Comparison of ENCODE assay signal across 8 mouse cellular contexts in the genomic region with DNA sequence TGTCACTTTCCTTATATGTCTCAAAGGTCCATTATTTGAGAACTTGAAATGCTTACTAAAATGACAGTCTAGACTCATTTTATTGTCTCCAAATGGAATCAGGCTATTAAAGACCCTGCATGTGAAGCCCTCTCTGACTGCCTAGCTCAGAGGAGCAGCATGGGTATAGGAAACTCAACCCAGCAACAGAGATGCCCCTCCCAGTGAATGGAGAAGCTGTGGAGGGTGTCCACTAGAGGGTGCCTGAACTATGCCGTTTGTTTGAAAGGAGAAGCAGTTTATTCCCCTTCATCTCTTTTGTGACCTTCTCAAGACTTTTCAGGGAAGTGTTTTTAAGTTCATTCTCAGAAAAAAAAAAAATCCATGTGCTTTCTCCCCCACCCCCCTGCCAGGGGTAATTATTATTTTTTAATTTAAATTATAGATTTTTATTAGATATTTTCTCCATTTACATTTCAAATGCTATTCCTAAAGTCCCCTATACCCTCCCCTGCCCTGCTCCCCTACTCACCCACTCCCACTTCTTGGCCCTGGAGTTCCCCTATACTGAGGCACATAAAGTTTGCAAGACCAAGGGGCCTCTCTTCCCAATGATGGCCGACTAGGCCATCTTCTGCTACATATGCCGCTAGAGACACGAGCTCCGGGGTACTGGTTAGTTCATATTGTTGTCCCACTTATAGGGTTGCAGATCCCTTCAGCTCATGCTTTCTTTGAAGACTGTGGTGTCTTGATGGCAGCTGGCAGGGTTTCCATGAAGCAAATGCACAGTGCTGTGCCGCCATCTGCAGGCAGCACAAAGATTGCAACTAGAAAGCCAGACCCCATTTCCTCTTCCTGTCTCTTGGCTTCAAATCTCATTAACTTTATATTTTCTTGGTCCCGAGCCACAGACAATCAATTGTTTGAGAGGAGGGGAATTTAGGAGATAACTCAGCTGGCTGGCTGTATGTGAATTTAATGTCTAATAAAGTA. TPM values are rescaled to one million over a fixed set of nuclear protein-coding genes. Genes with fewer than 3 reads are reported as not detected.
DNase-seq lines count a peak whose midpoint lies in the region; ATAC-seq and TF ChIP-seq lines count a peak whose summit lies in the region.

No protein-coding gene starts in this region.

- H3K4me1 ChIP-seq in hindbrain, postnatal 0 days (ENCODE audit: insufficient read depth, low read length): no peaks in the 10 kb centered on the region

- H3K4me3 ChIP-seq in hindbrain, postnatal 0 days (ENCODE audit: low read length): no peak overlapping the region

- 0 out of 2 replicates have a peak overlapping the region, but pooled peaks have one; percentile 21 for H3K4me2 ChIP-seq in hindbrain, postnatal 0 days (ENCODE audit: low read depth, low read length)

- no peaks in the 10 kb centered on the region for H3K36me3 ChIP-seq in hindbrain, postnatal 0 days (ENCODE audit: insufficient read depth, low read length)

- no peaks in the 10 kb centered on the region for H3K27me3 ChIP-seq in hindbrain, postnatal 0 days (ENCODE audit: insufficient read depth, low read length)

- peak; percentile 79 for ATAC-seq in hindbrain, postnatal 0 days
- peak; percentile 91 for ATAC-seq in megakaryocyte-erythroid progenitor cell, adult 5-6 weeks (replicated peaks; ENCODE audit: low FRiP score, low TSS enrichment, poor library complexity, severe bottlenecking)

- no peak overlapping the region for H3K27ac ChIP-seq in hindbrain, postnatal 0 days

- 18% methylated on average over 7 of the region's 7 CpGs for WGBS in hindbrain, postnatal 0 days

- H3K9me3 ChIP-seq in hindbrain, postnatal 0 days (ENCODE audit: low read length): no peaks in the 10 kb centered on the region

- DNase-seq in T-cell, adult 2 months (ENCODE audit: low spot score): peak; percentile 66
- DNase-seq in cerebellum, postnatal 10 days: peak; percentile 87 to 89
- DNase-seq in frontal cortex, postnatal 36 days (ENCODE audit: low spot score in 2 of 2): peak; percentile 75 to 84
- DNase-seq in hindbrain, postnatal 0 days (ENCODE audit: low spot score): peak; percentile 89
- DNase-seq in left cerebral cortex, adult 11 months (ENCODE audit: low spot score): peak; percentile 75
- peak; percentile 85 to 89 for DNase-seq in right cerebral cortex, postnatal 10 days (ENCODE audit: low spot score in 2 of 2)
- peak; percentile 15 for DNase-seq in urinary bladder, postnatal 10 days (ENCODE audit: low spot score)

- no peak overlapping the region for H3K9ac ChIP-seq in hindbrain, postnatal 0 days (replicated peaks; ENCODE audit: low read length)

- TF ChIP-seq CTCF in hindbrain, postnatal 0 days (IDR thresholded peaks at IDR 0.05; ENCODE audit: low read depth): peak; percentile 93

RNA-seq across cellular contexts. Expression of a gene that starts 42.5 kb away (rescaled TPM):
- total RNA-seq in hindbrain, postnatal 0 days (2014; rRNA removed): 29.3 and 30.4 TPM in 2 replicates
- 53.6 and 54.1 TPM in 2 replicates for polyA plus RNA-seq in hindbrain, postnatal 0 days (2015; fragmentation: Nextera tagmentation; extraction: Ambion mirVana)
- total RNA-seq in megakaryocyte-erythroid progenitor cell, adult 5-6 weeks (2014; fragmentation: Nextera tagmentation): 21.1 and 21.3 TPM in 2 replicates
- total RNA-seq in megakaryocyte-erythroid progenitor cell, adult 5-6 weeks (2017): 18.4 and 22.9 TPM in 2 replicates

Comparison
In these comparisons a context has a peak if more than half of its experiments do, and no peak if none do; other contexts are left out.
1. DNase-seq: peak in every context shown above with its lines; median percentile 89 in hindbrain, postnatal 0 days; 88 in cerebellum, postnatal 10 days; 87 in right cerebral cortex, postnatal 10 days; 80 in frontal cortex, postnatal 36 days; 75 in left cerebral cortex, adult 11 months; 66 in T-cell, adult 2 months; 15 in urinary bladder, postnatal 10 days.